Mouse (Mus musculus): Measurements from ENCODE around the gene Tra2b. TPM values are rescaled to one million over a fixed set of nuclear protein-coding genes. Genes with fewer than 3 reads are reported as not detected.
"Not testable (repeated sequence)": the region's sequence is repeated elsewhere in the genome, so short reads cannot be mapped to it uniquely, and the experiment has no call there.

The Tra2b gene
- polyA plus RNA-seq, 1 experiment from 2014 or later, result 220 TPM

DNA sequence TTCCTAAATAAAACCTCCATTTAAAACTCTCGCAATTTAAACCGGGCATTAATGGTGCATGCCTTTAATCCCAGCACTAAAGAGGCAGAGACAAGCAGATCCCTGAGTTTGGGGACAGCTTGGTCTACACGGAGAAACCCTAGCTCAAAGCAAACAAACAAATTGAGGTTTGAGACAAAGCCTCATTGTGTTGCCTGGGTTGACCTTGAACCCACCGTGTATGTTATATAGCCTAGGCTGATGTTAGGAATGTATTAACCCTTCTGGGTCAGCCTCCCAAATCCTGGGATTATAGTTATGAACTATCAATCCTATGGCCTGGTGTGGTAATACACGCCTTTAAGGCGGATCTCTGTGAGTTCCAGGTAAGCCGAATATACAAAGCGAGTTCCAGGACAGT lies 579 bp upstream of the Tra2b start:
- peak; percentile 4 for ATAC-seq (ENCODE audit: low FRiP score)

DNA sequence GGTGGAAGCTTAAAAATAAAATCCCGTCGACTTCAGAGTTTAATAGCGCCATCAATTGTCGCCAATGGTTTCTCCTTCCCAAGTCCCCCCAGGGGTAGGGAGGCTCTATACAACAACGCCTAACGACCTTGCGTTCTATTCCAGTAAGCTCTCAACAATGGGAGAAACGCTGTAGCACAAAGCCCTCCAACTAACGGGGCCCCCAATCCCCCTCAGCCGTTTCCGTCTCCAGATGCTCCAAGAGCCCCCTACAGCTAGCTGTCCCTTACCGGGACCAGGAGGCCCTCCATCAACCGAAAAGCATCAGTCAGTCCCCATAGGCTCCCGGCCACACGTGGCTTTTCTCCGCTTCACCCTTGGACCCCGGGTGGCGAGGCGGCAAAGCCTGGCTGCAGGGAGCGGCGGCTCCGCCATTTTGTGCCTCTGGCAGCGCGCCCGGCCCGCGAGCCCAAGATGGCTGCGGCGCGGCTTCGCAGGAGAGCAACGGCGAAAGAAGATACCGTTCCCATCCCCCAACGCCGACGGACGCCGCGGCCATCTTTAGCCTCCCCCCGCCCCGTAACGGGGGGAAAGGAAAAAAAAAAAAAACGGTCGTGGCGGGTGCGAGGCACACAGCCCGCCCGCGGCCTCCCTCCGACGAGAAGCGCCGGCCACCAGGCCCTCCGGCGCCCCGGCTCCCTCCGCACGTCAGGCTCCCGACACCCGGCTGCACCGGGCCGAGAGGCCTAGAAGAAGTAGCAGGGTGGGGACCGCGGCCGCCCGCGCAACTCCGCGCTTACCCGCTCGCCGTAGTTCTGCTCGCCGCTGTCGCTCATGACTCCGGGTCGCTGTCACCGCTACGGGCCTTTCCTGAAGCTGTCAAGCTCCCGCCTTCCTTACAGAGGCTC lies 600 bp downstream of the Tra2b start:
- WGBS, result under 1% methylated on average over 80 of the region's 81 CpGs
- Histone ChIP-seq H3K4me2 (peak overlapping the region; percentile 82), H3K4me1 (peaks cover 31% of the 10 kb centered on the region), H3K36me3 (no peaks in the 10 kb centered on the region), H3K27me3 (replicated peaks) (no peaks in the 10 kb centered on the region), H3K4me3 (replicated peaks) (peak overlapping the region; percentile 88), H3K27ac (replicated peaks) (peak overlapping the region; percentile 99), H3K9me3 (replicated peaks) (no peaks in the 10 kb centered on the region), H3K9ac (replicated peaks) (peak overlapping the region; percentile 94)
- peak; percentile 79 for ATAC-seq (ENCODE audit: low FRiP score)

More for the DNA sequence above, 579 bp upstream of the Tra2b start:
- peak overlapping the region; percentile 64 for H3K4me2 ChIP-seq
- H3K4me3 ChIP-seq (replicated peaks), result peak overlapping the region; percentile 88
- peak overlapping the region; percentile 99 for H3K27ac ChIP-seq (replicated peaks)
- no peaks in the 10 kb centered on the region for H3K9me3 ChIP-seq (replicated peaks)
- peak overlapping the region; percentile 60 for H3K9ac ChIP-seq (replicated peaks)
- H3K27me3 ChIP-seq (replicated peaks), result no peaks in the 10 kb centered on the region
- H3K36me3 ChIP-seq, result no peaks in the 10 kb centered on the region
- WGBS, result 45% methylated on average over 8 of the region's 8 CpGs
- H3K4me1 ChIP-seq, result peaks cover 22% of the 10 kb centered on the region

DNA sequence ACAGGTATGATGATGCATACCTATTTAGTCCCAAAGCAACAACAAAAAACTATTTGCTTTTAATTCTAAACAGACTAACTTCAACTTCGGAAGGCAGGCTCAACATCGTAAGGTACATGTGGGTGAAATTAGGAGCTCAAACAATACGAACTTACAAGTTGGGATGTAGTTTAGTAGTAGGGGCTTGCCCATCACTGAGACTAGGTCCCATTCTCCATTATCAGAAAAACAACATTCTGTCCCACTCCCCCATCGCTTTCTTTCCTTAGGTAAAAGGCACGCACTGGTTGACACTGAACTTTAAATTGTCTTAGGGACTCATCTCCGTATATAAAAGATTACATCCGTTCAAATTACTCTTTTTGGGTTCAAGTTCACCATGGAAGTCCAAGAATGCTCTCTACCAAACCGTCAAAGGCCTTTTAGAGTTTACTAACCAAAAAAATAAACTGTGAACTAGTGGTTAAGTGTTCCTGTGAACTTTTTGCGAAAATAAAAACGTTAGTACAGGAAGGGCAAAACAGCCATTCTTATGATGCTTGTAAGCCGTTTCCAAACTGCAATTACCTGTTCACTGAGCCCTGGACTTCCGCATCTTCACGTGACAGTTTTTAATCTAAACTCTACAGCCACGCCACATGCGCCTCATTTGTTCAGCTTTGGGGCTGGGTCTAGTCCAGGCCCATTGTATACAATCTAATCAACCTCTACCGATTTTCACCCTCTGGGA lies 1.4 kb downstream of the Tra2b start:
- Histone ChIP-seq H3K9ac (replicated peaks) (peak overlapping the region; percentile 94), H3K4me1 (peaks cover 33% of the 10 kb centered on the region), H3K27me3 (replicated peaks) (no peaks in the 10 kb centered on the region), H3K36me3 (no peaks in the 10 kb centered on the region), H3K9me3 (replicated peaks) (no peaks in the 10 kb centered on the region), H3K4me2 (peak overlapping the region; percentile 82), H3K4me3 (replicated peaks) (peak overlapping the region; percentile 88), H3K27ac (replicated peaks) (peak overlapping the region; percentile 99)
- WGBS, result under 1% methylated on average over 16 of the region's 16 CpGs
- no peak for ATAC-seq (ENCODE audit: low FRiP score)

DNA sequence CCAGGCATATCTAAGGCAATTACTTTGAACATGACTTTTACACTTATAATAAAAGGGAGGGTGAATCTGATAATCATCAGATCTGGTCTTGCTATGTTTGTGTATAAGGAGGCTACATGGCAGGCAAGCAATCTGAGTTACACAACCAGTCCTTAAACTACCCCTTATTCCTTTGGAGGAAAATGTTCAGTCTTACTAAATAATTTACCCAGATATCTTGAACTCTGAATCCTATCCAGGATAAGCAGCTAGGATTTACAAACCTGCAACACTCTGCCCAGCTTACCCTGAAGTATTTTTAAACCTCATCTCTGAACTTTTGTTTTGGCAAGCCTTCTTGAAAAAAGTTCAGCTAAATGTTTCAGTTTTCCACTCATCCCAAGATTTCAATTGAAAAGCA lies 2.7 kb downstream of the Tra2b start:
- Histone ChIP-seq H3K9ac (replicated peaks) (no peak overlapping the region), H3K4me1 (peaks cover 39% of the 10 kb centered on the region), H3K9me3 (replicated peaks) (no peaks in the 10 kb centered on the region), H3K27ac (replicated peaks) (no peak overlapping the region), H3K27me3 (replicated peaks) (no peaks in the 10 kb centered on the region), H3K4me2 (peak overlapping the region; percentile 82), H3K36me3 (no peaks in the 10 kb centered on the region), H3K4me3 (replicated peaks) (peak overlapping the region; percentile 88)
- no peak for ATAC-seq (ENCODE audit: low FRiP score)

DNA sequence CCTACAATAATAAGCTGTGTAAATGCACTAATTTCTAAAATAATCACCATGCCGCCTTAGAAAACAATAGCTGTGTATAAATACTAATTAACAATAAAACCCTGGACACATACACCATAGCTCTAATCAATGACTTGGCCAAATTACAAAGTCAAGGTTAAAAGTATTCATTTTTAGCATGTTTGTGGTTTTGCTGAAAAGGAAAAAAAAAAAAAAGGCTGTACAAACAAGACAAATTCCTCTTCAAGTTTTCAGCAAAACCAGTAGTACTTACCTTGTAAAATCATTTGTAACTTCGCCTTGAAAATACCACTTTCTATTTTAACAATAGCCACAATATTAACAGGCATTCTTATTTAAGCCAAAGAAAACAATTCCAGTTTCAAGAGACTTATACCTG lies 4.2 kb downstream of the Tra2b start:
- H3K27me3 ChIP-seq (replicated peaks), result no peaks in the 10 kb centered on the region
- no peak overlapping the region for H3K9ac ChIP-seq (replicated peaks)
- WGBS, result 83% methylated on average over 2 of the region's 2 CpGs
- H3K4me2 ChIP-seq, result peak overlapping the region; percentile 9; the same call in 1 of the 2 replicates
- ATAC-seq (ENCODE audit: low FRiP score), result no peak
- no peaks in the 10 kb centered on the region for H3K36me3 ChIP-seq
- no peak overlapping the region for H3K27ac ChIP-seq (replicated peaks)
- no peak overlapping the region for H3K4me3 ChIP-seq (replicated peaks)
- H3K9me3 ChIP-seq (replicated peaks), result no peaks in the 10 kb centered on the region
- peaks cover 42% of the 10 kb centered on the region for H3K4me1 ChIP-seq

DNA sequence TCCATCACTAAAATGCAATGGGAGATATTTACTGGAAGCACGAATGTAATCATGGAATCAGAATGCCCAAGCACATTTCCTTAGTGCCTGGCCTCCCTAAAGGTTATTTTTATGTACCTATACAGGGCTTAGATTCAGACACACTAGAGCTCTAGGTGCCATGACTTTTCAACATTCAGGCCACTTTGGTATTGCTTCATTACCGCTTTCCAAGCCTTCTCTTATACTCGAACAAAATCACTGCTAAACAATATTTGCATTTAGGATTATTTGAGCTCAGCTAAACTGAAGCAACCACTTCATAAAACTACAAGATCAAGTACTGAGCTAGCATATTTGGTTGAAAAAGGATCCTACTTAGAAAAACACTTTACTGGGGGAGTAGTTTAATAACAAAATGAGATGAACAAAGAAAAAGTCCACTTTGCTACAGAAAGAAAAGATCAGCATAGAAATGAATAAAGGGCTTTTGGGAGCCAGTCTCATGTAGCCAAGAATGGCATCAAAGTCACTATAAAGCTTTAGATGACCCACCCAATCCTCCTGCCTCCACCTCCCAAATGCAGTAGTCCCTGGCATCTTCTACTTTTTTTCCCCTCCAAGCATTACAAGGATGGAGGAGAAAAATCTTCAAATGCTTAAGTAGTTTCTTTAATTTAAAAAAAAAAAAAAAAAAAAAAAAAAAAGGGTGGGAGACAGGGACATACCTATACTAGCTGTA lies 5.2 kb downstream of the Tra2b start:
- ATAC-seq (ENCODE audit: low FRiP score), result no peak
- H3K36me3 ChIP-seq, result no peaks in the 10 kb centered on the region
- no peak overlapping the region for H3K9ac ChIP-seq (replicated peaks)
- WGBS, result 56% methylated on average over 3 of the region's 3 CpGs
- no peak overlapping the region for H3K4me3 ChIP-seq (replicated peaks)
- H3K27ac ChIP-seq (replicated peaks), result no peak overlapping the region
- H3K4me1 ChIP-seq, result peaks cover 46% of the 10 kb centered on the region
- H3K27me3 ChIP-seq (replicated peaks), result no peaks in the 10 kb centered on the region
- H3K9me3 ChIP-seq (replicated peaks), result no peaks in the 10 kb centered on the region
- H3K4me2 ChIP-seq, result peak overlapping the region; percentile 9; the same call in 1 of the 2 replicates

DNA sequence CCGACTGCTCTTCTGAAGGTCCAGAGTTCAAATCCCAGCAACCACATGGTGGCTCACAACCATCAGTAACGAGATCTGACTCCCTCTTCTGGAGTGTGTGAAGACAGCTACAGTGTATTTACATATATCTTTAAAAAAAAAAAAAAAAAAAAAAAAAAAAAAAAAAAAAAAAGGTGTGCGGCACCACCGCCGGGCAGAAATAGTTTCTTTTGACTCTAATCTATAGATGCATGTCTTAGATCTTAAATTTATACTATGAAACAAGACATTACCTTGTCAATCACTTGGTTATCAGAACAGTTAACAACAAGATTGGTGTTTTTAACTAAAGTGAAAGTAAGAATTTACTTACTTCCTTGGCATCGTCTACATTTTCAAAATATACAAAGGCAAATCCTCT lies 13.6 kb downstream of the Tra2b start:
- Histone ChIP-seq H3K4me1 (peaks cover 13% of the 10 kb centered on the region; the same call in 1 of the 2 replicates), H3K36me3 (peaks cover 46% of the 10 kb centered on the region)
- not testable (repeated sequence) for H3K4me3 ChIP-seq (replicated peaks); H3K9ac ChIP-seq (replicated peaks); H3K4me2 ChIP-seq; H3K9me3 ChIP-seq (replicated peaks); ATAC-seq (ENCODE audit: low FRiP score); H3K27ac ChIP-seq (replicated peaks); H3K27me3 ChIP-seq (replicated peaks)
- 93% methylated on average over 6 of the region's 6 CpGs for WGBS

DNA sequence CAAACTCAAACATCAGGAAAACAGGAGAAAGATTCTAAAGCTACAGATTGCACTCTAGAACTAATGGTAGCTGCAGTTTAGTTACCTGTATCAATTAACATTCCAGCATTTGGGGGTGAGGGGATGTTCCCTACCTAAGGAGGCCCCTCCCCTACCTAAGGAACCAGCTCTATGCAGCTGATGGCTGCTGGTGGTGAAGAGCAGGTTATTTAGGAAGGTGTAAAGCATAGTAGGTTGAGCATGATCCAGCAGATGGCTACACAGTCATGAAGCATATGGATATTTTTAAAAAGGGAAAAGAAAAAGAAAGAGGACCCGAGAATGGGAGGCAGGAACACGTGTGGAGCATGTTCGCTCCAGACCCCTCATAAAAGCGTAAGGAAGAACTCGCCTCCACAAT lies 15.5 kb downstream of the Tra2b start:
- 93% methylated on average over 5 of the region's 5 CpGs for WGBS
- H3K36me3 ChIP-seq, result peaks cover 49% of the 10 kb centered on the region

DNA sequence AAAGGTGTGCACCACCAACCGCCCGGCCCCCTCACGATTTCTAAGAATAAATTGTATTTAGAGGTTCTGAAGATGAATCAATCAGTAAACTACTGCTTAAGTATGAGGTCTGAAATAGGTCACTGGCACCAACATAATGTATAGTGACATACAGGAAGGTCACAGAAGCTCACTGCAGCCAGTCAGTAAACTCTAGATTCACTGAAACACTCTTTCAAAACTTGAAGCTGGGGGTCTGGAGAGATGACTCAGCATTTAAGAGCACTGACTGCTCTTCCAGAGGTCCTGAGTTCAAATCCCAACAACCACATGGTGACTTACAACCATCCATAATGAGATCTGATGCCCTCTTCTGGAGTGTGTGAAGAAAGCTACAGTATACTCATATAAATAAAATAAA lies 16.1 kb downstream of the Tra2b start:
- WGBS, result 98% methylated on average over 3 of the region's 3 CpGs

More for the DNA sequence above, 15.5 kb downstream of the Tra2b start:
- H3K4me2 ChIP-seq, result no peak overlapping the region
- no peak overlapping the region for H3K27ac ChIP-seq (replicated peaks)
- ATAC-seq (ENCODE audit: low FRiP score), result no peak
- no peaks in the 10 kb centered on the region for H3K9me3 ChIP-seq (replicated peaks)
- H3K27me3 ChIP-seq (replicated peaks), result no peaks in the 10 kb centered on the region
- no peaks in the 10 kb centered on the region for H3K4me1 ChIP-seq
- no peak overlapping the region for H3K9ac ChIP-seq (replicated peaks)
- H3K4me3 ChIP-seq (replicated peaks), result no peak overlapping the region

DNA sequence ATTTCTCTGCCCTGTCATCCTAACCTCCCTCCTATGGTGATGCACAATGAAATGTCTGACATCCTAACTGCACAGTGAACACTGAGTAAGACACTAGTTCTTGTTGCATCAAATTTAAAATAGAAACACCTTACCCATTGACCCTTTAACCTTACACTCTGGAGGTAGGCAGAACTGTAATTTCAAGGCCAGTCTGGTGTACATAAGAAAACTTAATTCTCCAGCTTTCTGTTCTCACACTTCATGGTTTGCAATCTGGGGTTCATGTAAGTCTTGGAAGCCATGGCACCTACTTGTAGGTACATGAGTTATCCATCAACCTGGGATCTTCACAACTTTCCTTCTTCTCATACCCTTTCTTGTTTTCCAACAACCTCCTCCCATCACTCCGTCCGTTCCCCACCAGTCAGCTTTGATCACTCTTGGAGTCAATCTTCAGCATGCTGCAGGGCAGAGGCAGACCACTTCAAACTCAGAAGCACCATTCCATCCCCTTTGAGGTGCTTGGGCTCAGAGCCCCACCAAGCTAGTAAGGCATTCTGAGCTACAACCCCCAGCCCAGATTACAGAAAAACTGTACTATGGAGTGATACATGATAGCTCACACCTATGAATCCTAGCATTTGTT lies 23.5 kb downstream of the Tra2b start:
- no peak overlapping the region for H3K9ac ChIP-seq (replicated peaks)
- H3K9me3 ChIP-seq (replicated peaks), result no peaks in the 10 kb centered on the region
- 94% methylated on average over 2 of the region's 2 CpGs for WGBS
- H3K27ac ChIP-seq (replicated peaks), result 0 out of 2 replicates have a peak overlapping the region, but pooled peaks have one; percentile 5
- H3K4me1 ChIP-seq, result no peaks in the 10 kb centered on the region
- no peak overlapping the region for H3K4me3 ChIP-seq (replicated peaks)
- no peak for ATAC-seq (ENCODE audit: low FRiP score)
- no peaks in the 10 kb centered on the region for H3K27me3 ChIP-seq (replicated peaks)
- peaks cover 52% of the 10 kb centered on the region for H3K36me3 ChIP-seq
- H3K4me2 ChIP-seq, result no peak overlapping the region

More for the DNA sequence above, 16.1 kb downstream of the Tra2b start:
- H3K27ac ChIP-seq (replicated peaks), result no peak overlapping the region
- no peak overlapping the region for H3K4me3 ChIP-seq (replicated peaks)
- peaks cover 54% of the 10 kb centered on the region for H3K36me3 ChIP-seq
- no peak for ATAC-seq (ENCODE audit: low FRiP score)
- no peak overlapping the region for H3K9ac ChIP-seq (replicated peaks)
- H3K4me1 ChIP-seq, result no peaks in the 10 kb centered on the region
- no peak overlapping the region for H3K4me2 ChIP-seq
- H3K27me3 ChIP-seq (replicated peaks), result no peaks in the 10 kb centered on the region
- H3K9me3 ChIP-seq (replicated peaks), result no peaks in the 10 kb centered on the region
